Mouse (Mus musculus): ENCODE data around the gene Pdzd7. TPM values are rescaled to one million over a fixed set of nuclear protein-coding genes. Genes with fewer than 3 reads are reported as not detected.

Pdzd7 gene
- total RNA-seq, 2 experiments from 2014 or later: 9.8 to 10.9 TPM

- intact Hi-C loops (cut with DNase I; ENCODE audit: low total_unique reads): no loop called here
- peak; percentile 77 for DNase-seq
Measured at GRCm38 (mm10) chr19:45036867-45037266, 8.7 kb downstream of the Pdzd7 start.

GRCm38 (mm10) chr19:45032570-45033332 lies 12.8 kb downstream of the Pdzd7 start:
- intact Hi-C loops (cut with DNase I; ENCODE audit: low total_unique reads): no loop called here
- DNase-seq: no peak

- DNase-seq: peak; percentile 78
- intact Hi-C loops (cut with DNase I; ENCODE audit: low total_unique reads): loop anchor here (2.0 kb wide), 1 partner anchor 19 kb away; no protein-coding TSS in a partner anchor
Measured at GRCm38 (mm10) chr19:45031780-45032179, 13.7 kb downstream of the Pdzd7 start.

- peak; percentile 77 for DNase-seq
- intact Hi-C loops (cut with DNase I; ENCODE audit: low total_unique reads): loop anchor here (2.0 kb wide), 1 partner anchor 18 kb away; no protein-coding TSS in a partner anchor
Measured at GRCm38 (mm10) chr19:45030746-45031693, 14.5 kb downstream of the Pdzd7 start.

GRCm38 (mm10) chr19:45030111-45030510 lies 15.4 kb downstream of the Pdzd7 start:
- DNase-seq: peak; percentile 73
- intact Hi-C loops (cut with DNase I; ENCODE audit: low total_unique reads): loop anchor here (2.0 kb wide), 1 partner anchor 17 kb away; no protein-coding TSS in a partner anchor

- DNase-seq: no peak
- intact Hi-C loops (cut with DNase I; ENCODE audit: low total_unique reads): no loop called here
Measured at GRCm38 (mm10) chr19:45029571-45029970, 15.9 kb downstream of the Pdzd7 start.

GRCm38 (mm10) chr19:45028746-45029145 lies 16.8 kb downstream of the Pdzd7 start:
- intact Hi-C loops (cut with DNase I; ENCODE audit: low total_unique reads): no loop called here
- DNase-seq: no peak

GRCm38 (mm10) chr19:45027848-45028247 lies 17.7 kb downstream of the Pdzd7 start:
- intact Hi-C loops (cut with DNase I; ENCODE audit: low total_unique reads): no loop called here

GRCm38 (mm10) chr19:45026958-45027670 lies 18.4 kb downstream of the Pdzd7 start:
- intact Hi-C loops (cut with DNase I; ENCODE audit: low total_unique reads): no loop called here
- no peak for DNase-seq

More at GRCm38 (mm10) chr19:45027848-45028247, 17.7 kb downstream of the Pdzd7 start:
- DNase-seq: no peak

GRCm38 (mm10) chr19:45025937-45026568 lies 19.5 kb downstream of the Pdzd7 start:
- intact Hi-C loops (cut with DNase I; ENCODE audit: low total_unique reads): no loop called here
- no peak for DNase-seq

GRCm38 (mm10) chr19:45024775-45025174 lies 20.7 kb downstream of the Pdzd7 start:
- DNase-seq: no peak
- intact Hi-C loops (cut with DNase I; ENCODE audit: low total_unique reads): no loop called here

GRCm38 (mm10) chr19:45023993-45024392 lies 21.5 kb downstream of the Pdzd7 start:
- DNase-seq: no peak
- intact Hi-C loops (cut with DNase I; ENCODE audit: low total_unique reads): no loop called here

GRCm38 (mm10) chr19:45021362-45021761 lies 24.2 kb downstream of the Pdzd7 start:
- intact Hi-C loops (cut with DNase I; ENCODE audit: low total_unique reads): no loop called here

GRCm38 (mm10) chr19:45020348-45020747 lies 25.2 kb downstream of the Pdzd7 start:
- intact Hi-C loops (cut with DNase I; ENCODE audit: low total_unique reads): no loop called here
- DNase-seq: peak; percentile 85

More at GRCm38 (mm10) chr19:45021362-45021761, 24.2 kb downstream of the Pdzd7 start:
- DNase-seq: no peak

- intact Hi-C loops (cut with DNase I; ENCODE audit: low total_unique reads): no loop called here
- DNase-seq: no peak
Measured at GRCm38 (mm10) chr19:45018351-45018831, 27.1 kb downstream of the Pdzd7 start.

GRCm38 (mm10) chr19:45017909-45018308 lies 27.6 kb downstream of the Pdzd7 start:
- intact Hi-C loops (cut with DNase I; ENCODE audit: low total_unique reads): no loop called here
- DNase-seq: peak; percentile 91

GRCm38 (mm10) chr19:45017216-45017771 lies 28.2 kb downstream of the Pdzd7 start:
- DNase-seq: peak; percentile 91
- intact Hi-C loops (cut with DNase I; ENCODE audit: low total_unique reads): no loop called here

GRCm38 (mm10) chr19:45016341-45017215 lies 28.9 kb downstream of the Pdzd7 start:
- intact Hi-C loops (cut with DNase I; ENCODE audit: low total_unique reads): no loop called here

More at GRCm38 (mm10) chr19:45016341-45017215, 28.9 kb downstream of the Pdzd7 start:
- DNase-seq: peak; percentile 90
